Mouse (Mus musculus) heart, embryonic 16.5 days (tissue): Measurements from ENCODE around the gene Slc25a36. TPM values are rescaled to one million over a fixed set of nuclear protein-coding genes. Genes with fewer than 3 reads are reported as not detected.

Experiments used
- ATAC-seq: fragments of 200-750 bp; cut with Nextera tagmentation; replicated peaks from 2 replicates; pipeline ENCODE4 v1.8.0; 2017; ENCODE audit warnings: moderate number of reproducible peaks; ENCODE audit not compliant: insufficient read depth, low FRiP score; ENCODE audit errors: extremely low read depth
- H3K27ac ChIP-seq: fragments of 300-500 bp; sonication (generic); 2 replicates; pipeline ENCODE4 v1.5.1; 2014; ENCODE audit warnings: mild to moderate bottlenecking, low read length, control low read depth, moderate library complexity
- H3K27me3 ChIP-seq: fragments of 300-500 bp; sonication (generic); 2 replicates; pipeline ENCODE4 v1.6.1; 2014; ENCODE audit warnings: low read length, mixed read lengths; ENCODE audit not compliant: control insufficient read depth, insufficient read depth
- H3K36me3 ChIP-seq: fragments of 300-500 bp; sonication (generic); 2 replicates; pipeline ENCODE4 v1.6.1; 2014; ENCODE audit not compliant: control insufficient read depth, insufficient read depth
- H3K4me1 ChIP-seq: fragments of 300-500 bp; sonication (generic); 2 replicates; pipeline ENCODE4 v1.6.1; 2014; ENCODE audit warnings: low read length, mixed read lengths; ENCODE audit not compliant: control insufficient read depth, insufficient read depth
- H3K4me2 ChIP-seq: fragments of 300-500 bp; sonication (generic); 2 replicates; pipeline ENCODE4 v1.6.1; 2014; ENCODE audit warnings: low read depth, mild to moderate bottlenecking, control low read depth, low read length
- H3K4me3 ChIP-seq: fragments of 300-500 bp; sonication (generic); 2 replicates; pipeline ENCODE4 v1.5.1; 2014; ENCODE audit warnings: mild to moderate bottlenecking, control low read depth, low read length
- H3K9ac ChIP-seq: fragments of 300-500 bp; sonication (generic); 2 replicates; pipeline ENCODE4 v1.6.1; 2014; ENCODE audit warnings: low read length, control low read depth
- H3K9me3 ChIP-seq: fragments of 300-500 bp; sonication (generic); replicated peaks from 2 replicates; pipeline ENCODE4 v1.6.1; 2016; ENCODE audit warnings: low read length; ENCODE audit not compliant: control insufficient read depth
- WGBS: fragments of 180-500 bp; shearing (Covaris S2); extraction: QIAGEN DNeasy Blood & Tissue Kit; methylation state at CpG from one replicate; pipeline ENCODE4 v1.1.7; 2014; 5-methylcytosine and 5-hydroxymethylcytosine counted together
- polyA plus RNA-seq: library from polyadenylated mRNA; unstranded; fragments of >200 nt; fragmentation: Nextera tagmentation; extraction: Ambion mirVana; gene quantifications from 2 replicates; pipeline ENCODE4 v1.2.1, GENCODE M21; 2015

The Slc25a36 gene
- polyA plus RNA-seq, 1 experiment from 2014 or later, result 42.3 TPM

- 87% methylated on average over 10 of the region's 10 CpGs for WGBS
- peaks cover 13% of the 10 kb centered on the region for H3K4me1 ChIP-seq
- H3K27me3 ChIP-seq, result no peaks in the 10 kb centered on the region
- no peak overlapping the region for H3K4me3 ChIP-seq
- no peak overlapping the region for H3K4me2 ChIP-seq
- no peak overlapping the region for H3K27ac ChIP-seq
- no peak overlapping the region for H3K9ac ChIP-seq
- no peak for ATAC-seq
- H3K9me3 ChIP-seq, result no peaks in the 10 kb centered on the region
- no peaks in the 10 kb centered on the region for H3K36me3 ChIP-seq
Observed at GRCm38 (mm10) chr9:97114271-97114670, 3.3 kb upstream of the Slc25a36 start.

- Histone ChIP-seq H3K9me3 (no peaks in the 10 kb centered on the region), H3K4me1 (peaks cover 18% of the 10 kb centered on the region), H3K9ac (peak overlapping the region; percentile 26; the same call in 1 of the 2 replicates), H3K36me3 (no peaks in the 10 kb centered on the region), H3K4me3 (peak overlapping the region; percentile 7; the same call in 1 of the 2 replicates), H3K27me3 (no peaks in the 10 kb centered on the region), H3K4me2 (peak overlapping the region; percentile 26), H3K27ac (peak overlapping the region; percentile 64)
- ATAC-seq, result no peak
- 11% methylated on average over 5 of the region's 5 CpGs for WGBS
Observed at GRCm38 (mm10) chr9:97113555-97113929, 2.6 kb upstream of the Slc25a36 start.

GRCm38 (mm10) chr9:97112797-97113554 lies 2.0 kb upstream of the Slc25a36 start:
- WGBS, result 40% methylated on average over 24 of the region's 24 CpGs
- Histone ChIP-seq H3K27ac (peak overlapping the region; percentile 64), H3K4me1 (peaks cover 18% of the 10 kb centered on the region), H3K4me2 (peak overlapping the region; percentile 26), H3K9ac (peak overlapping the region; percentile 26), H3K27me3 (no peaks in the 10 kb centered on the region), H3K36me3 (no peaks in the 10 kb centered on the region), H3K4me3 (peak overlapping the region; percentile 7; the same call in 1 of the 2 replicates), H3K9me3 (no peaks in the 10 kb centered on the region)
- ATAC-seq, result no peak

- H3K36me3 ChIP-seq, result no peaks in the 10 kb centered on the region
- no peak overlapping the region for H3K4me3 ChIP-seq
- H3K27ac ChIP-seq, result no peak overlapping the region
- no peaks in the 10 kb centered on the region for H3K9me3 ChIP-seq
- WGBS, result 68% methylated on average over 7 of the region's 7 CpGs
- H3K4me2 ChIP-seq, result no peak overlapping the region
- H3K4me1 ChIP-seq, result peaks cover 18% of the 10 kb centered on the region
- no peak for ATAC-seq
- no peaks in the 10 kb centered on the region for H3K27me3 ChIP-seq
- H3K9ac ChIP-seq, result no peak overlapping the region
Observed at GRCm38 (mm10) chr9:97112238-97112637, 1.3 kb upstream of the Slc25a36 start.

GRCm38 (mm10) chr9:97111506-97111905 lies 549 bp upstream of the Slc25a36 start:
- peak overlapping the region; percentile 96 for H3K4me3 ChIP-seq
- no peak for ATAC-seq
- peak overlapping the region; percentile 95 for H3K27ac ChIP-seq
- H3K9ac ChIP-seq, result peak overlapping the region; percentile 97
- peak overlapping the region; percentile 74 for H3K4me2 ChIP-seq
- H3K9me3 ChIP-seq, result no peaks in the 10 kb centered on the region
- H3K36me3 ChIP-seq, result no peaks in the 10 kb centered on the region
- no peaks in the 10 kb centered on the region for H3K27me3 ChIP-seq
- 5% methylated on average over 6 of the region's 6 CpGs for WGBS
- peaks cover 19% of the 10 kb centered on the region for H3K4me1 ChIP-seq

- no peaks in the 10 kb centered on the region for H3K36me3 ChIP-seq
- peaks cover 26% of the 10 kb centered on the region for H3K4me1 ChIP-seq
- no peak overlapping the region for H3K27ac ChIP-seq
- no peaks in the 10 kb centered on the region for H3K27me3 ChIP-seq
- H3K9ac ChIP-seq, result no peak overlapping the region
- no peak for ATAC-seq
- no peaks in the 10 kb centered on the region for H3K9me3 ChIP-seq
- H3K4me3 ChIP-seq, result no peak overlapping the region
- WGBS, result 92% methylated on average over 5 of the region's 5 CpGs
- H3K4me2 ChIP-seq, result no peak overlapping the region
Observed at GRCm38 (mm10) chr9:97106481-97107160, 4.3 kb downstream of the Slc25a36 start.

- Histone ChIP-seq H3K27ac (peak overlapping the region; percentile 32; the same call in 1 of the 2 replicates), H3K27me3 (no peaks in the 10 kb centered on the region), H3K4me1 (peaks cover 24% of the 10 kb centered on the region), H3K36me3 (no peaks in the 10 kb centered on the region), H3K9ac (no peak overlapping the region), H3K4me3 (no peak overlapping the region), H3K4me2 (no peak overlapping the region), H3K9me3 (no peaks in the 10 kb centered on the region)
- WGBS, result 68% methylated on average over 2 of the region's 2 CpGs
- ATAC-seq, result no peak
Observed at GRCm38 (mm10) chr9:97105400-97105985, 5.5 kb downstream of the Slc25a36 start.

- H3K9ac ChIP-seq, result no peak overlapping the region
- H3K4me2 ChIP-seq, result no peak overlapping the region
- no peaks in the 10 kb centered on the region for H3K9me3 ChIP-seq
- peaks cover 15% of the 10 kb centered on the region for H3K4me1 ChIP-seq
- H3K27ac ChIP-seq, result no peak overlapping the region
- ATAC-seq, result no peak
- no peak overlapping the region for H3K4me3 ChIP-seq
- whole genome bisulfite sequencing, result 80% methylated on average over 2 of the region's 2 CpGs
- H3K27me3 ChIP-seq, result no peaks in the 10 kb centered on the region
- peaks cover 10% of the 10 kb centered on the region; the same call in 1 of the 2 replicates for H3K36me3 ChIP-seq
Observed at GRCm38 (mm10) chr9:97103376-97104061, 7.4 kb downstream of the Slc25a36 start.
